Mouse (Mus musculus) forebrain, embryonic 11.5 days (tissue): Measurements from ENCODE around the gene Dnajc7. TPM values are rescaled to one million over a fixed set of nuclear protein-coding genes. Genes with fewer than 3 reads are reported as not detected.

Experiments
- ATAC-seq: fragments of 200-750 bp; cut with Nextera tagmentation; replicated peaks from 2 replicates; pipeline ENCODE4 v1.8.0; 2017; ENCODE audit warnings: moderate TSS enrichment; ENCODE audit not compliant: low FRiP score
- DNase-seq: peaks from one replicate; pipeline ENCODE4 v3.0.0-alpha.2; 2017; ENCODE audit warnings: low spot score
- H3K27ac ChIP-seq: fragments of 300-500 bp; sonication (generic); 2 replicates; pipeline ENCODE4 v1.5.1; 2014; ENCODE audit warnings: low read depth, low read length
- H3K27me3 ChIP-seq: fragments of 300-500 bp; sonication (generic); 2 replicates; pipeline ENCODE4 v1.6.1; 2014; ENCODE audit warnings: mild to moderate bottlenecking, low read length, mixed read lengths; ENCODE audit not compliant: control insufficient read depth, insufficient read depth
- H3K36me3 ChIP-seq: fragments of 300-500 bp; sonication (generic); 2 replicates; pipeline ENCODE4 v1.6.1; 2014; ENCODE audit warnings: mild to moderate bottlenecking, low read length, moderate library complexity, mixed read lengths; ENCODE audit not compliant: control insufficient read depth, insufficient read depth
- H3K4me1 ChIP-seq: fragments of 300-500 bp; sonication (generic); replicated peaks from 2 replicates; pipeline ENCODE4 v1.6.1; 2014; ENCODE audit warnings: low read length, mixed read lengths; ENCODE audit not compliant: control insufficient read depth, insufficient read depth
- H3K4me2 ChIP-seq: fragments of 300-500 bp; sonication (generic); 2 replicates; pipeline ENCODE4 v1.6.1; 2014; ENCODE audit warnings: low read depth, mild to moderate bottlenecking, low read length, moderate library complexity, mixed read lengths; ENCODE audit not compliant: severe bottlenecking
- H3K4me3 ChIP-seq: fragments of 300-500 bp; sonication (generic); 2 replicates; pipeline ENCODE4 v1.5.1; 2014; ENCODE audit warnings: low read depth, low read length
- H3K9ac ChIP-seq: fragments of 300-500 bp; sonication (generic); 2 replicates; pipeline ENCODE4 v1.6.1; 2014; ENCODE audit warnings: low read length
- H3K9me3 ChIP-seq: fragments of 300-500 bp; sonication (generic); 2 replicates; pipeline ENCODE4 v1.6.1; 2016; ENCODE audit warnings: low read length, mixed read lengths; ENCODE audit not compliant: control insufficient read depth
- WGBS: fragments of 180-500 bp; shearing (Covaris S2); extraction: QIAGEN DNeasy Blood & Tissue Kit; methylation state at CpG from one replicate; pipeline ENCODE4 v1.1.7; 2014; 5-methylcytosine and 5-hydroxymethylcytosine counted together
- polyA plus RNA-seq: library from polyadenylated mRNA; unstranded; fragments of >200 nt; fragmentation: Nextera tagmentation; extraction: Ambion mirVana; gene quantifications from 2 replicates; pipeline ENCODE4 v1.2.1, GENCODE M21; 2014

Gene Dnajc7
- polyA plus RNA-seq, 1 experiment from 2014 or later = 95.9 TPM

DNA sequence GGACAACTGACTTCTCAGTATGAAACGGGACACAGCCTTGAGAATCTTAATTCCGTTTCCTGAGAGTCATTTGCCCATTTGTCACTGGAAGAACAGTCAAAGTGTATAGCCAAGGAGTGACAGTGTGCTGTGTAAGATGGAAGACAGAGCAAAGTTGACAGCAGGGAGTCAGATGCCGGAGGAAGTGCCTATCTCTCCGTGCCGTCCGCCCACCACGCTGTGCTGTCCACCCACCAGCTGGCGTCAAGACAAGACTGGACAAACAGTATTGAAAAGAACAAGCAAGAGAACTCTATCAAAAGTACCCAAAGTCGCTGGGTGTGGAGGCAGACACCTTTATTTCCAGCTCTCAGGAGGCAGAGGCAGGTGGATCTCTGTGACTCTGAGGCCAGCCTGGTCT is 16.8 kb downstream of the Dnajc7 start:
- Histone ChIP-seq H3K36me3 (peaks cover 14% of the 10 kb centered on the region; the same call in 1 of the 2 replicates), H3K4me2 (no peak overlapping the region), H3K27me3 (no peaks in the 10 kb centered on the region), H3K9me3 (no peaks in the 10 kb centered on the region), H3K9ac (no peak overlapping the region), H3K4me1 (no peaks in the 10 kb centered on the region), H3K27ac (no peak overlapping the region), H3K4me3 (no peak overlapping the region)
- ATAC-seq = no peak
- no peak for DNase-seq
- 94% methylated on average over 9 of the region's 9 CpGs for WGBS

DNA sequence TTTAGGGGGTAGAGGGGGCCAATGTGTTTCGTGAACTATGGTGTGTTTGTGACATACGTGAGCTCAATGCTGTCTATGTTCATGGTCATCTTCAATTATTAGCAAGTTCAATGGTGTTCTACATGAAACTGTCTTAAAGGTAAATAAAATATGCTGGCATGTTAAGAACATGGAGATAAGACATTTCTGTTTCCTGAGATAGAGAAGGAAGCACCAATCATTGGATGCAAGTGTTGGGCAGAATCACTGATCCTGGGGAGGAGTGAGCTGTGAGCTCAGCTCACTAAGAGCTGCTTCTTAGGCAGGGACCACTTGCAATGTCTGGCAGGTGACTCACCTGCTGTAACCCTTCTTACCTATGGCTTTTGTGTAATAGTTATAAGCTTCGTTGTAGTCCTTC is 18.6 kb downstream of the Dnajc7 start:
- Histone ChIP-seq H3K4me3 (no peak overlapping the region), H3K4me2 (no peak overlapping the region), H3K9ac (no peak overlapping the region), H3K4me1 (no peaks in the 10 kb centered on the region), H3K27ac (no peak overlapping the region), H3K36me3 (peaks cover 23% of the 10 kb centered on the region; the same call in 1 of the 2 replicates), H3K9me3 (no peaks in the 10 kb centered on the region), H3K27me3 (no peaks in the 10 kb centered on the region)
- ATAC-seq (no peak), DNase-seq (no peak)
- 98% methylated on average over 3 of the region's 3 CpGs for WGBS

DNA sequence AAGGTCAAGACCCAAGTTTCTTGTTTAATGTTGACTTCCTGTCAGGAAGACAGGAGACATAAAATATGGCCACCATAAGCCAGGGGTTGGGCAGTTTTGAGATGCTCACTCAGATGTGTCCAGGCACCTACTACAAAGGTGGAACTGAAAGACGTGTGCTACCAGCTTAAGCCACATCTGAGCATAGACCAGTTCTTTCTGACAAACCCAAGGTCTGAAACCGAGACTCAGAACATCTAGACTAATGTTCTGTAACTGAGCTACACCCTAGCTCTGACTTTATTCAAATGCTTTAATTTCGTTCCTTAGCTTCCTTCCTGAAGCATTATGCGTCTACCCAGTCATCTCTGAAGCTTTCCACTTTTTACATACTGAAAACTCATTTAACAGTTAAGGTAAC is 21.9 kb downstream of the Dnajc7 start:
- H3K4me1 ChIP-seq = no peaks in the 10 kb centered on the region
- H3K4me3 ChIP-seq = no peak overlapping the region
- no peak overlapping the region for H3K4me2 ChIP-seq
- no peak overlapping the region for H3K27ac ChIP-seq
- H3K36me3 ChIP-seq = peaks cover 25% of the 10 kb centered on the region; the same call in 1 of the 2 replicates
- 93% methylated on average over 4 of the region's 4 CpGs for WGBS
- DNase-seq = no peak
- no peak for ATAC-seq
- no peaks in the 10 kb centered on the region for H3K9me3 ChIP-seq
- H3K27me3 ChIP-seq = no peaks in the 10 kb centered on the region
- no peak overlapping the region for H3K9ac ChIP-seq

DNA sequence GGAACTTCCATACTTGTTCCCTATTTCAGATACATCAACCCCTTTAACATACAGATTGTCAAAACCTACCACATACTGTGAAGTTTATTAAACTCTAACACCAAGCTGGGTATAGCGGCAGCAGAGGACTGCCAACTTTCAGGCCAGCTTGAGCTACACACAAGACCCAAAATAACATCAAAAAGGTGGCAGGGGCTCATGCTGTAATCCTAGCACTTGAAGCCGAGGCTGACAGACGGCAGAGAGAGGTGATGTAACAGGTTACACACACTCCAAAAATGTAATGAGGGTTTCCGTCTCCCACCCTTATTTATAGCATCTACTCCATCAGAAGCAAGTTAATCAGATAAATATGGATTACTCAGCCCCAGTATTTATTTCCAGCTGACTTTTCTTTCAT is 24.4 kb downstream of the Dnajc7 start:
- Histone ChIP-seq H3K27ac (no peak overlapping the region), H3K36me3 (peaks cover 31% of the 10 kb centered on the region), H3K9me3 (no peaks in the 10 kb centered on the region), H3K4me2 (no peak overlapping the region), H3K4me1 (no peaks in the 10 kb centered on the region), H3K9ac (no peak overlapping the region), H3K4me3 (no peak overlapping the region), H3K27me3 (no peaks in the 10 kb centered on the region)
- WGBS = 88% methylated on average over 4 of the region's 4 CpGs
- ATAC-seq (no peak), DNase-seq (no peak)

DNA sequence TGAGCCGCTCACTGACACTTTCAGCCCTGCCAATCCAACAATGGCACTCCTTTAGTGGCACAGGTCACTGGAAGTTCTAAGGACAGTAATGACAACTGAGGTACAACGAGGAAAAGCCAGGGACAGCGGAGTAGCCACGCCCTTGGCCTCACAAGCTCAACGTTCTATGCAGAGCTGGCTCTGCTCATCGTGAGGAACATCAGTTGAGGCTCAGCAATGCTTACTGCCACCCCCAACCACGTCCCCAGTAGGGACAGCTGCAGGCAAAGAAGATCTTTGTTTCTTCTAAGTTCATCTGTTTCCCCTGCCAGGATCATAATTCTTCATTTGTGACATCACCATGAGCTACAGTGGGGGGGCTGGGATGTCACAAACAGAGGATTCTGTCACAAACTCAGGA is 25.4 kb downstream of the Dnajc7 start:
- ATAC-seq = no peak
- Histone ChIP-seq H3K27ac (no peak overlapping the region), H3K4me2 (no peak overlapping the region), H3K36me3 (peaks cover 31% of the 10 kb centered on the region), H3K4me3 (no peak overlapping the region), H3K9me3 (no peaks in the 10 kb centered on the region), H3K4me1 (no peaks in the 10 kb centered on the region), H3K27me3 (no peaks in the 10 kb centered on the region), H3K9ac (no peak overlapping the region)
- WGBS = 93% methylated on average over 7 of the region's 7 CpGs
- no peak for DNase-seq

DNA sequence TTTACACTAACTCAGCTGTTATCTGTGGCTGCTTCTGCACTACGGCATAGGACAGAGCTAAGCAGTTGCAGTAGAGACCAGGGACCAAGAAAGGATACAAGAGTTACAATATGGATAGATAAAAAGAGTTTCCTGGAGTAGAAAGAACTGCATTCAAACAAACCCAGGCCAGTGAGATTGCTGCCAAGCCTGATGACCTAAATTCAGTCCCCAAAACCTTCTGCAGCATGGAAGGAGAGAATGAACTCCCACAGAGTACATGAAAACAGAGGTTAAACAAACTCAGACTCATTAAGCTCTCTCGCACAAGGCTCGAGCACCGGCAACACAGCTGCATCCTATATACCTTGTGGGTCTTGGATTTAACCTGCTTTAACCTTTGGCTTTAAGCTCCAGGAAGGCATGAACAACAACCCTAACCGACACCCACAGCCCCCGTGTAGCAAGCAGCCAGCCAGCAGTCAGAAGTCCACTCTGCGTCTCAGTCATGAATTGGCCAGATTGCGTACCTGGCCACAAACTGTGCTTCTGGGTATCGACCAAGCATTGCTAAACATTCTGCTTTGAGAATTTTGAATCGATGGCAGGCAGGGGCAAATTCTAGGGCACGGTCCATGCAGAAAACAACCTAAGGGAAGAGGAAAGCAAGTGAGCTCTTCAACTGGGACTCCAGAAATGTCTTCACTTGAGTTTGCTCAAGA is 27.5 kb downstream of the Dnajc7 start:
- H3K27me3 ChIP-seq = no peaks in the 10 kb centered on the region
- DNase-seq (no peak), ATAC-seq (no peak)
- H3K4me3 ChIP-seq = no peak overlapping the region
- WGBS = 92% methylated on average over 11 of the region's 11 CpGs
- peaks cover 22% of the 10 kb centered on the region for H3K36me3 ChIP-seq
- H3K9ac ChIP-seq = no peak overlapping the region
- H3K4me2 ChIP-seq = no peak overlapping the region
- no peaks in the 10 kb centered on the region for H3K4me1 ChIP-seq
- no peaks in the 10 kb centered on the region for H3K9me3 ChIP-seq
- no peak overlapping the region for H3K27ac ChIP-seq

DNA sequence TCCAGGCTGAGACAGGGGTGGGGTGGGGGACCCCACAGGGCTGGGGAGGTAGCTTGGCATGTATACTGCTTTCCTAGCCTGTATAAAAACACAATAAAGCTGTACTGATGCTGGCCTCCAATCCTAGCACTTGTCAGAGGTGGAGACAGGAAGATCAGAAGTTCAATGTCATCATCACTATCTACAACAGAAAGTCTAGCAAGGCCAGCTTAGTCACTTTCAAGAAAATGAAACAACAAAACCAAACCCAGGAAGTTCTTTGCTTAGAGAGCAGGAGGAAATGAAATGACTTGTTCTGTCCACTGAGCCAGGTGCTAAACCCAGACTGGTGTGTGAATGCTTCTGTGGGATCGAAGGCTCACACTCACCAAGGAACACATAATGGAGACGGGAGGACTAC is 31.5 kb downstream of the Dnajc7 start:
- Histone ChIP-seq H3K4me1 (no peaks in the 10 kb centered on the region), H3K27me3 (no peaks in the 10 kb centered on the region), H3K9ac (no peak overlapping the region), H3K4me3 (no peak overlapping the region), H3K4me2 (no peak overlapping the region), H3K27ac (no peak overlapping the region), H3K36me3 (peaks cover 31% of the 10 kb centered on the region), H3K9me3 (no peaks in the 10 kb centered on the region)
- no peak for ATAC-seq
- no peak for DNase-seq
- 92% methylated on average over 2 of the region's 2 CpGs for WGBS

DNA sequence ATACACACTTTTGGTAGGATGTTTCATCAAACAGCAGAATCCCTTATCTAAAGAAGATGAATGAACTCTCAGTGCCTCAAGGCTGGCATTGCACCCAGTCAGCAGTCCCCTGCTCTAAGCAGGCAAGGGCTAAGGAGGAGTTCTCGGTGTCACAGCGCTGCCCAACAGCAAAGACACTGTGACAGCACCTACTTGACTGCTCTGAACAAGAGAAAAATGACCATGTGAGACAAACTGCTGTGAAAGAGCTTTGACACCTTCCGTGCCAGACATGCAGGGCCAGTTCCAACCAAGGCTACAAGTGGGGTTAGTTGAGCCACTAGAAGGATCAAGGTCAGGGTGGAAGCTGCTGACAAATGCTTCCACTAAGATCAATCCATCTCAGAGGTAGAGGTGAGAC is 34.8 kb downstream of the Dnajc7 start:
- H3K36me3 ChIP-seq = peaks cover 25% of the 10 kb centered on the region
- H3K9me3 ChIP-seq = no peaks in the 10 kb centered on the region
- no peak for ATAC-seq
- H3K4me2 ChIP-seq = no peak overlapping the region
- no peak overlapping the region for H3K9ac ChIP-seq
- H3K27me3 ChIP-seq = no peaks in the 10 kb centered on the region
- WGBS = 96% methylated on average over 3 of the region's 3 CpGs
- DNase-seq = no peak
- 0 out of 2 replicates have a peak, but pooled peaks cover 2% of the 10 kb centered on the region for H3K4me1 ChIP-seq
- H3K27ac ChIP-seq = no peak overlapping the region
- H3K4me3 ChIP-seq = no peak overlapping the region

DNA sequence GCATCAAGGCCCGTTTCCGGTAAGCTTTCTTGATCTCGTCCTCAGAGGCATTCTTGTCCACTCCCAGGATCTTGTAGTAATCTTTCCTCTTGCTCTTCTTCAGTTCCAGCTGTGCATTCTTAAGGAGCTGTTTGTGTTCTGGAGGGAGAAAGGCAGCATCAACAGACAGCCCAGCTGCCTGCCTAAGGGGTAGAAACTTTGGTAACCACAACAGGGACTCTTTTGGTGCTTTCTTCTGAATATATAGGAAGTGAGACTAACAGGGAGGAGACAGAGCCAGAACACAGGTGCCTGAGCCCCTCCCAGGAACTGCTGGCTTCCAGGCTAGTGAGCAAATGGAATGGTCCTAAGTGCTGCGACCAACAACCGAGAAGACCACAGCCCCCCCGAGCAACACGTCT is 35.4 kb downstream of the Dnajc7 start:
- ATAC-seq (no peak), DNase-seq (no peak)
- no peaks in the 10 kb centered on the region for H3K9me3 ChIP-seq
- H3K36me3 ChIP-seq = peaks cover 25% of the 10 kb centered on the region
- no peak overlapping the region for H3K9ac ChIP-seq
- WGBS = 88% methylated on average over 7 of the region's 7 CpGs
- no peak overlapping the region for H3K27ac ChIP-seq
- no peak overlapping the region for H3K4me3 ChIP-seq
- 0 out of 2 replicates have a peak, but pooled peaks cover 2% of the 10 kb centered on the region for H3K4me1 ChIP-seq
- no peak overlapping the region for H3K4me2 ChIP-seq
- no peaks in the 10 kb centered on the region for H3K27me3 ChIP-seq
